In the genomic region with DNA sequence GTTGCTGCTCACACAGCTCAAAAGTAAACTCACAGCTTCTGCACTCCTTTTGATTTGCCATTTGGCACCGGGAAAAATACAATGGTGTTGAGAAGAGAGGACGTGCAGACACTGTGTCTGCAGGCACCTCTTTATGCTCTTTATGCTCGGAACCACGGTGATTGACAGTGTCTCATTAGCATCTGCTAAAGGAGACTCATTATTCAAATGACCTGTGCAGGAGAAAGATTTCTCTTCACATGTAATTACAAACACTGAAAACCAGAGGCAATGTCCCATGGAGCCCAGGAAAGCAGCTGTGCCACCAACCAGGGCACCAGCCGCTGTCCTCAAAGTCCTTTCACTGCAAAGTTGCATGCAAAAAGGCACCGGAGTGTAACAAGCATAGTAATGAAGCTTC, we compare ENCODE assay signal across 15 mouse cellular contexts.
DNase-seq lines count a peak whose midpoint lies in the region; ATAC-seq and TF ChIP-seq lines count a peak whose summit lies in the region.
"Had no signal": no experiment of that assay in that cellular context is flagged by ENCODE, and none has a peak within 500 bp of the region (broad histone marks: within the 10 kb centered on the region; RNA-seq: fewer than 3 reads in every experiment).

No protein-coding gene starts in this region.

- 25% methylated on average over 6 of the region's 6 CpGs for WGBS in forebrain, embryonic 11.5 days
- 10% methylated on average over 6 of the region's 6 CpGs for WGBS in hindbrain, embryonic 13.5 days
- WGBS in midbrain, postnatal 0 days = 14% methylated on average over 6 of the region's 6 CpGs

- H3K4me2 ChIP-seq in forebrain, embryonic 11.5 days (ENCODE audit: low read depth, low read length, severe bottlenecking) = no peak overlapping the region
- peak overlapping the region; percentile 28; the same call in 1 of the 2 replicates for H3K4me2 ChIP-seq in hindbrain, embryonic 13.5 days
- no peak overlapping the region for H3K4me2 ChIP-seq in midbrain, postnatal 0 days (ENCODE audit: low read depth, low read length, poor library complexity, severe bottlenecking)
- H3K4me2 ChIP-seq: lung, embryonic 15.5 days had no signal

- no peaks in the 10 kb centered on the region for H3K36me3 ChIP-seq in forebrain, embryonic 11.5 days (ENCODE audit: control insufficient read depth, insufficient read depth, low read length)
- H3K36me3 ChIP-seq in hindbrain, embryonic 13.5 days = no peaks in the 10 kb centered on the region
- H3K36me3 ChIP-seq in midbrain, postnatal 0 days (ENCODE audit: insufficient read depth, low read length) = no peaks in the 10 kb centered on the region
- H3K36me3 ChIP-seq: heart, embryonic 10.5 days; lung, embryonic 15.5 days had no signal

- ATAC-seq in forebrain, embryonic 11.5 days (replicated peaks; ENCODE audit: low FRiP score) = peak; percentile 93
- peak; percentile 93 for ATAC-seq in hindbrain, embryonic 13.5 days (ENCODE audit: low FRiP score)
- ATAC-seq in midbrain, postnatal 0 days (ENCODE audit: low FRiP score) = peak; percentile 60

- H3K9me3 ChIP-seq in forebrain, embryonic 11.5 days (ENCODE audit: control insufficient read depth, low read length) = no peaks in the 10 kb centered on the region
- H3K9me3 ChIP-seq in hindbrain, embryonic 13.5 days = no peaks in the 10 kb centered on the region
- no peaks in the 10 kb centered on the region for H3K9me3 ChIP-seq in midbrain, postnatal 0 days (ENCODE audit: low read length)
- H3K9me3 ChIP-seq: heart, embryonic 10.5 days; lung, embryonic 15.5 days had no signal

- H3K9ac ChIP-seq in forebrain, embryonic 11.5 days (ENCODE audit: low read length) = no peak overlapping the region
- no peak overlapping the region for H3K9ac ChIP-seq in hindbrain, embryonic 13.5 days
- no peak overlapping the region for H3K9ac ChIP-seq in midbrain, postnatal 0 days (replicated peaks; ENCODE audit: low read length, poor library complexity, severe bottlenecking)
- H3K9ac ChIP-seq: lung, embryonic 15.5 days had no signal

- DNase-seq in embryo, embryonic 10.5 days (ENCODE audit: low spot score) = peak; percentile 33
- DNase-seq in forebrain, embryonic 11.5 days (ENCODE audit: low spot score) = peak; percentile 57
- peak; percentile 53 for DNase-seq in midbrain, postnatal 0 days (ENCODE audit: low spot score)
- DNase-seq in layer of hippocampus, postnatal 10 days (ENCODE audit: low spot score in 2 of 2) = no peak
- no peak for DNase-seq in ovary, adult 18-20 months (ENCODE audit: low spot score)
- no peak for DNase-seq in gastrocnemius, postnatal 25 days
- DNase-seq: cerebellum, adult 11 months; kidney, adult 11 months; kidney, postnatal 36 days; liver; thymus, adult 18-20 months had no signal

- H3K27me3 ChIP-seq in forebrain, embryonic 11.5 days (ENCODE audit: control insufficient read depth, insufficient read depth, low read length) = no peaks in the 10 kb centered on the region
- no peaks in the 10 kb centered on the region for H3K27me3 ChIP-seq in hindbrain, embryonic 13.5 days
- H3K27me3 ChIP-seq in midbrain, postnatal 0 days (ENCODE audit: insufficient read depth, low read length) = no peaks in the 10 kb centered on the region
- H3K27me3 ChIP-seq: lung, embryonic 15.5 days had no signal

- no peaks in the 10 kb centered on the region for H3K4me1 ChIP-seq in forebrain, embryonic 11.5 days (replicated peaks; ENCODE audit: control insufficient read depth, insufficient read depth, low read length)
- peaks cover 24% of the 10 kb centered on the region for H3K4me1 ChIP-seq in hindbrain, embryonic 13.5 days (replicated peaks)
- H3K4me1 ChIP-seq in midbrain, postnatal 0 days (ENCODE audit: insufficient read depth, low read length) = no peaks in the 10 kb centered on the region
- H3K4me1 ChIP-seq: heart, embryonic 10.5 days had no signal

- peak overlapping the region; percentile 47; the same call in 1 of the 2 replicates for H3K27ac ChIP-seq in forebrain, embryonic 11.5 days (ENCODE audit: low read depth, low read length)
- H3K27ac ChIP-seq in hindbrain, embryonic 13.5 days = peak overlapping the region; percentile 25
- no peak overlapping the region for H3K27ac ChIP-seq in midbrain, postnatal 0 days (ENCODE audit: low read depth, low read length)
- H3K27ac ChIP-seq: heart, embryonic 10.5 days; left cerebral cortex, adult 2 months; lung, embryonic 15.5 days had no signal

- 0 out of 2 replicates have a peak, but pooled peaks have one; percentile 15 for TF ChIP-seq CTCF in midbrain, postnatal 0 days (IDR thresholded peaks at IDR 0.05)

- no peak overlapping the region for H3K4me3 ChIP-seq in forebrain, embryonic 11.5 days (ENCODE audit: low read depth, low read length)
- H3K4me3 ChIP-seq in hindbrain, embryonic 13.5 days = no peak overlapping the region
- no peak overlapping the region for H3K4me3 ChIP-seq in midbrain, postnatal 0 days (ENCODE audit: low read depth, low read length)
- H3K4me3 ChIP-seq: heart, embryonic 10.5 days; left cerebral cortex, adult 2 months; lung, embryonic 15.5 days had no signal

Comparison
In these comparisons a context has a peak if more than half of its experiments do, and no peak if none do; other contexts are left out.
1. DNase-seq: peak in embryo, embryonic 10.5 days (single experiment), forebrain, embryonic 11.5 days (single experiment) and midbrain, postnatal 0 days (single experiment); none in layer of hippocampus, postnatal 10 days (0 of 2), ovary, adult 18-20 months (single experiment) and gastrocnemius, postnatal 25 days (single experiment).
2. Peak in every context shown above with its lines, with median percentiles within 50 percentile points of each other: ATAC-seq.